Mouse (Mus musculus) lung, embryonic 14.5 days (tissue): ENCODE measurements around the gene Smarcd3. TPM values are rescaled to one million over a fixed set of nuclear protein-coding genes. Genes with fewer than 3 reads are reported as not detected.

Experiments used
- ATAC-seq: fragments of 200-750 bp; cut with Nextera tagmentation; 2 replicates; pipeline ENCODE4 v1.8.0; 2017; ENCODE audit warnings: mild to moderate bottlenecking, moderate TSS enrichment, moderate library complexity; ENCODE audit not compliant: insufficient read depth
- DNase-seq: peaks from one replicate; pipeline ENCODE4 v3.0.0-alpha.2; 2015
- H3K27ac ChIP-seq: fragments of 300-500 bp; sonication (generic); 2 replicates; pipeline ENCODE4 v1.5.1; 2014; ENCODE audit warnings: low read depth, mild to moderate bottlenecking, moderate library complexity
- H3K27me3 ChIP-seq: fragments of 300-500 bp; sonication (generic); 2 replicates; pipeline ENCODE4 v1.6.1; 2014; ENCODE audit warnings: low read length, control low read depth; ENCODE audit not compliant: insufficient read depth
- H3K36me3 ChIP-seq: fragments of 300-500 bp; sonication (generic); 2 replicates; pipeline ENCODE4 v1.6.1; 2014; ENCODE audit warnings: control low read depth; ENCODE audit not compliant: insufficient read depth
- H3K4me1 ChIP-seq: fragments of 300-500 bp; sonication (generic); 2 replicates; pipeline ENCODE4 v1.6.1; 2014; ENCODE audit warnings: antibody characterized with exemption, control low read depth; ENCODE audit not compliant: insufficient read depth
- H3K4me2 ChIP-seq: fragments of 300-500 bp; sonication (generic); 2 replicates; pipeline ENCODE4 v1.6.1; 2014; ENCODE audit warnings: mild to moderate bottlenecking
- H3K4me3 ChIP-seq: fragments of 300-500 bp; sonication (generic); 2 replicates; pipeline ENCODE4 v1.5.1; 2014; ENCODE audit warnings: low read depth, low read length
- H3K9ac ChIP-seq: fragments of 300-500 bp; sonication (generic); 2 replicates; pipeline ENCODE4 v1.6.1; 2014
- H3K9me3 ChIP-seq: fragments of 300-500 bp; sonication (generic); 2 replicates; pipeline ENCODE4 v1.6.1; 2016; ENCODE audit warnings: low read depth, low read length, control low read depth
- CTCF ChIP-seq: IDR thresholded peaks from 2 replicates; pipeline ENCODE4 v1.5.1; 2016; ENCODE audit warnings: antibody characterized with exemption, low read depth
- WGBS: fragments of 180-500 bp; shearing (Covaris S2); extraction: QIAGEN DNeasy Blood & Tissue Kit; methylation state at CpG from one replicate; pipeline ENCODE4 v1.1.7; 2014; 5-methylcytosine and 5-hydroxymethylcytosine counted together
- polyA plus RNA-seq: library from polyadenylated mRNA; unstranded; fragments of >200 nt; fragmentation: Nextera tagmentation; extraction: Ambion mirVana; gene quantifications from 2 replicates; pipeline ENCODE4 v1.2.1, GENCODE M21; 2014

Smarcd3 gene
- polyA plus RNA-seq, 1 experiment from 2014 or later: 37.2 TPM

- 1% methylated on average over 16 of the region's 16 CpGs for WGBS
Measured at GRCm38 (mm10) chr5:24602751-24603343, 21.4 kb downstream of the Smarcd3 start.

DNA sequence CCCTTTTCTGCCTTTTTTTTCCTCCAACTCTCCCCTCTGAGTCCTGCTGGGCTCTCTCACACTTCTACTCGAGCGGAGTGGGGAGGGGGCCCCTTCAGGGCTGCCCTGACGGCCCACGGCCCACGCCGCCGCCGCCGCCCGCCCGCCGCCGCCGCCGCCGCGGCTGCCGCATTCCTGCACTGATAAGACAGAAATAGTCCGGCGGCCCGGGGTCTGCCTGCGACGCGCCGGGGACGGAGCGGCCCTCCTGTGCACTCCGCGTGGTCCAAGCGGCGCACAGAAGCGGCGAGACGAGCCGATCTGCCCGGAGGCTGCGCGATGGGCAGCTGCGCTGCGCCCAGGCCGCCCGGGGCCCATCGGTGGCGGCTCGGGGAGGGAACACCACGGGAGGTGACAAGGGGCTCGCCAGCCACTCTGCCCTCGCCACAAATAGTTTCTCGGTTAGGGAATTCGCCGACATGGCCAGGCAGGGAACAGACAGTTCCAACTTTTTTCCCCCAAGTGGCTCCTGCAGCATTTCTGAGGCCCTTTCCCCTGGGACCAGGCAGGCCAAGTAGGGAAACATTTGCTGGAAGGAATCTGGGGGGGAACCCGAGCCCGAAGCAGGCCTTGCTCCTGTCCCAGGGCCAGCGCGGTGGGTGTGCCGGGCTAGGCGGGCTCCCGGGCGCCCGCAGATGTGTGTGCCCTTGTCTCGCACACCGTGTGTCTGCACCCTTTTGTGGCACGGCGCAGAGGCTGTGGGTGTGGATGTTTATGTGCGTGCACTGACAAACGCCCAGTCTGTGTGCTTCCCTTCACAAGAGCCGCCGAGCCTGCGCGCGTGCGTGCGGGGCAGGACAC is 22.1 kb downstream of the Smarcd3 start:
- Histone ChIP-seq H3K27ac (peak overlapping the region; percentile 100), H3K9me3 (no peaks in the 10 kb centered on the region), H3K27me3 (peaks cover 6% of the 10 kb centered on the region; the same call in 1 of the 2 replicates), H3K9ac (peak overlapping the region; percentile 89), H3K4me2 (peak overlapping the region; percentile 94), H3K4me3 (peak overlapping the region; percentile 73), H3K4me1 (peaks cover 40% of the 10 kb centered on the region), H3K36me3 (no peaks in the 10 kb centered on the region)
- TF ChIP-seq CTCF: no peak
- DNase-seq: peak; percentile 88
- ATAC-seq: peak; percentile 51
- under 1% methylated on average over 72 of the region's 73 CpGs for WGBS

More at GRCm38 (mm10) chr5:24602751-24603343, 21.4 kb downstream of the Smarcd3 start:
- DNase-seq (peak; percentile 96), ATAC-seq (peak; percentile 62)
- Histone ChIP-seq H3K36me3 (no peaks in the 10 kb centered on the region), H3K9ac (peak overlapping the region; percentile 89), H3K4me2 (peak overlapping the region; percentile 94), H3K4me1 (peaks cover 40% of the 10 kb centered on the region), H3K27me3 (peaks cover 6% of the 10 kb centered on the region; the same call in 1 of the 2 replicates), H3K4me3 (peak overlapping the region; percentile 73), H3K27ac (peak overlapping the region; percentile 100), H3K9me3 (no peaks in the 10 kb centered on the region)
- no peak for TF ChIP-seq CTCF

DNA sequence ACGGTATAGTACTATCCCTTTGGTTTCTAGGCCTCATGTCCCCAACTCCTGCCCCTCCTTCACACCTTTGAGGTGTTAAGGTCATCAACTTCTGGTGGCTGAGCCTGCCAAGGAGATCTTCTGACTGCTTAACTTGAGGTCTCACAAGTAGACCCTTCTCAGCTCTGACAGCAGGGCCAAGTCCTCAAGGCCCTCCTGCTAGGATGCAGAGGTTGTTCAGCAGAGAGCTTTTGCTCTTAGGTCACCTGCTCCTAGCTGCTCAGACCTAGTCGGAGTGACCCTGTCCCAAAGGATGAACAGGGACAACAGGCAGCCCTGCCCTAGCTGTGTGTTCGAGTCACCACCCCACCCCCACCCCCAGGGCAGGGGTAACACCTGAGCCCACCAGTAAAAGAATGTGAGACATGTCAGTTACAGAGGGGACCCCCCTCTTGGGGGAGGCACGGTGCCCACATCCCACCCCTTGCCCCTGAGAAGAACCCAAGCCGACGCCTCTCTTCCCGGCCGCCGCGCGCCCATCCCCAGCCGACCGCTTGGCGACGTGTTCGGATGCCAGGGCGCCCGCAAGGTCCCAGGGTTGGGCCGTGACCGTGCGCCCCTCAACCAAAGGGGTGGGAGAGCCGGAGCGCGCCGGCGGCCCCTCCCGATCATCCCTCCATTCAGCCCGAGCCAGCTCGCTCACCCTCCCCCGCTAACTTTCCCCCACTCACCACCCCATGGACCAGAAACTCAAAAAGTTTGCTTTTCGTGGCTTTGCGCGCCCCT is 23.0 kb downstream of the Smarcd3 start:
- ATAC-seq: peak; percentile 9; the same call in 1 of the 2 replicates
- Histone ChIP-seq H3K4me2 (peak overlapping the region; percentile 94), H3K36me3 (no peaks in the 10 kb centered on the region), H3K27ac (peak overlapping the region; percentile 100), H3K9me3 (no peaks in the 10 kb centered on the region), H3K9ac (peak overlapping the region; percentile 89), H3K27me3 (peaks cover 6% of the 10 kb centered on the region; the same call in 1 of the 2 replicates), H3K4me1 (peaks cover 33% of the 10 kb centered on the region), H3K4me3 (peak overlapping the region; percentile 73)
- WGBS: 2% methylated on average over 33 of the region's 33 CpGs
- no peak for TF ChIP-seq CTCF
- DNase-seq: no peak

DNA sequence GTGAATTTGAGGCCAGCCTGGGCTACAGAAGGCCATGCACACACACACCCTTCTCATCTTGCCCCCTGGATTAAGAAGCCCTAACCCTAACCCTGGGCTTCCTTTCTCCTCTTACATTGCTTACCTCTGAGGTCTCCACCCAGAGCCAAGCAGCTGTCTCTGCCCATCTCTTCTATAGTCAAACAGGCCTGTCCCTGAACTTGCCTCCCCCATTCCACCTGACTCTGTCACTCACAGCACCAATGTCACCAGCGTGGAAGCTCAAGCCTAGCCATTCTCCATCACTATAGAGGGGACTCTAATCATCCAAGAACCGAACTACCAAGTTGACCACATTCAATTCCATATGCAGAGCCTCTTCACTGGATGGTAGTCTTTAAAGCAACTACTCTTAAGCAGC is 24.0 kb downstream of the Smarcd3 start:
- peak overlapping the region; percentile 73; the same call in 1 of the 2 replicates for H3K4me3 ChIP-seq
- ATAC-seq (no peak), DNase-seq (no peak)
- no peak overlapping the region; the same call in 1 of the 2 replicates for H3K9ac ChIP-seq
- no peaks in the 10 kb centered on the region for H3K9me3 ChIP-seq
- H3K4me2 ChIP-seq: peak overlapping the region; percentile 94
- H3K36me3 ChIP-seq: peaks cover under 1% of the 10 kb centered on the region; the same call in 1 of the 2 replicates
- 70% methylated on average over 2 of the region's 2 CpGs for WGBS
- H3K27ac ChIP-seq: no peak overlapping the region
- H3K4me1 ChIP-seq: peaks cover 28% of the 10 kb centered on the region
- H3K27me3 ChIP-seq: peaks cover 6% of the 10 kb centered on the region; the same call in 1 of the 2 replicates
- TF ChIP-seq CTCF: no peak

DNA sequence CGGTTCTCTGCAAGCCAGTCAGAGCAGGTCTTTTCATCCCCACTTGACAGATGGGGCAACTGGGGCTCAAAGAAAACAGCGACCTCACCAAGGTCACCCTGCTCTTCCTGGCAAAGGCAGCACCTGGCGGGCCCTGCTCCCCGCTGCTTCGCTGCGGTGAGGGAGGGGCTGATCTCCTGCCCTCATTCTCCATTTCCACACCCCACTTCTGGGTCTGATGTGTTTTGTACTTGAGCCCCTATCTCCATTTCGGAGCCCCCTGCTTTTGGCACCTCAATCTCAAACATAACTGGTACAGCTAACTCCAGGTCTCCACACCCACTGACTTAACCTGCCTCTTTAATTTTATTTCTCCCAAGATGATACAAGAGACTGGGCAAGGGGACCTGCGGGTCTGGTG is 25.1 kb downstream of the Smarcd3 start:
- Histone ChIP-seq H3K27me3 (peaks cover 6% of the 10 kb centered on the region; the same call in 1 of the 2 replicates), H3K9me3 (no peaks in the 10 kb centered on the region), H3K4me3 (peak overlapping the region; percentile 44), H3K27ac (no peak overlapping the region), H3K4me2 (peak overlapping the region; percentile 95), H3K36me3 (peaks cover 11% of the 10 kb centered on the region), H3K4me1 (peaks cover 25% of the 10 kb centered on the region), H3K9ac (peak overlapping the region; percentile 56)
- 11% methylated on average over 8 of the region's 8 CpGs for WGBS
- ATAC-seq: no peak
- no peak for TF ChIP-seq CTCF
- DNase-seq: no peak

DNA sequence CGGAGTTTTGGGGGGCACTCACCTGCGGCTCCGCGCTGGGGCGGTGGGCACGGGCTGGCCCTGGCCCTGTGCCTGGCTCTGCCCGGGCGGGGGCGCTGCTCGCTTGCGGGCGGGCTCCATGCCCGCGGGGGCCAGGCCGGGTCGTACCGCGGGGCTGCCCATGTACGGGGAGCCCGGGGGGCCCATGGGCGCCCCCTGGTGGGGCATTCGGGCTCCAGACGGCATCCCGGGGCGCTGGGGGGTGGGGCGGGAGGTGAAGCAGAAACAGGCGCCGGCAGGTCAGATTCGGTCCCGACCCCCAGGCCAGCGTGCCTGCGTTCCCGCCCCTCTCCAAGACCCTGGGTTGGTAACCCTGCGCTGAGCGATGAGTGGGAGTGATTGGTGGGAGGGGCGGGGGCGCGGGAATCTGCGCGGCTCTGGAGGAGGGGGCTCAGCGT is 25.6 kb downstream of the Smarcd3 start:
- Histone ChIP-seq H3K36me3 (peaks cover 16% of the 10 kb centered on the region), H3K4me1 (peaks cover 20% of the 10 kb centered on the region), H3K27ac (no peak overlapping the region)

More for the DNA sequence above, 25.6 kb downstream of the Smarcd3 start:
- DNase-seq (peak; percentile 73), ATAC-seq (no peak)
- Histone ChIP-seq H3K4me3 (peak overlapping the region; percentile 44), H3K27me3 (peaks cover 6% of the 10 kb centered on the region; the same call in 1 of the 2 replicates), H3K9me3 (no peaks in the 10 kb centered on the region), H3K4me2 (peak overlapping the region; percentile 95), H3K9ac (peak overlapping the region; percentile 56)
- peak; percentile 45 for TF ChIP-seq CTCF
- WGBS: under 1% methylated on average over 41 of the region's 41 CpGs
